Mouse (Mus musculus) heart, postnatal 0 days (tissue): Measurements from ENCODE around the gene 4930447C04Rik.

Experiments
- CTCF ChIP-seq: IDR thresholded peaks from 2 replicates; pipeline ENCODE4 v1.5.1; 2016; ENCODE audit warnings: antibody characterized with exemption, control low read depth, low read depth
- EP300 ChIP-seq: IDR thresholded peaks from 2 replicates; pipeline ENCODE4 v1.6.1; 2016; ENCODE audit warnings: antibody characterized with exemption, low read depth

DNA sequence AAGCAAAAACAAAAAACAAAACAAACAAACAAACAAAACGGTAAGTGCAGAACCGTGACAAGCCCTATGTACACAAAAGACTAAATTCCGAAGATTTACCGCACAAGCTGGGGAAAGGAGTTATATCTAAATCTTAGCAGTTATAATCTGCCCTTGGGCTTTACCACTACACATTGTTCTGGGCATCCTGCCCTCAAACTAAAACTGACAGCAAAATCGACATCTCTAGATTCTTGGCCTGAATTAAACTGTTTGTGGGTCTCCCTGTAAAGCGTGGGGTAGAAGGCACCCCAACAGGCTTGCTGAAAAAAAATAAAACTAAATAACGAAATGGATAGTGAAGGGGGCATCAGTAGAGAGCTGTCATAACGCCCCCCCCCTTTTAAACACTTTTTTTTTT lies 3.8 kb downstream of the 4930447C04Rik start:
- TF ChIP-seq CTCF (no peak), EP300 (no peak)
